Mouse (Mus musculus): Measurements from ENCODE around the gene Dnah8.

The Dnah8 gene

GRCm38 (mm10) chr17:30739769-30740168, 115.6 kb downstream of the Dnah8 start:
- in situ Hi-C loops (cut with MboI; ENCODE audit: low sequenced_read_pairs), result loop anchor here (10.0 kb wide), 1 partner anchor 285 kb away; no protein-coding TSS in a partner anchor

GRCm38 (mm10) chr17:30743947-30744346, 119.8 kb downstream of the Dnah8 start:
- in situ Hi-C loops (cut with MboI; ENCODE audit: low sequenced_read_pairs), result no loop called here

- in situ Hi-C loops (cut with MboI; ENCODE audit: low sequenced_read_pairs), result no loop called here
Observed at GRCm38 (mm10) chr17:30746056-30747024, 122.2 kb downstream of the Dnah8 start.

GRCm38 (mm10) chr17:30749391-30749790, 125.2 kb downstream of the Dnah8 start:
- in situ Hi-C loops (cut with MboI; ENCODE audit: low sequenced_read_pairs), result no loop called here

- in situ Hi-C loops (cut with MboI; ENCODE audit: low sequenced_read_pairs), result no loop called here
Observed at GRCm38 (mm10) chr17:30750269-30750668, 126.1 kb downstream of the Dnah8 start.

- in situ Hi-C loops (cut with MboI; ENCODE audit: low sequenced_read_pairs), result no loop called here
Observed at GRCm38 (mm10) chr17:30752370-30752818, 128.2 kb downstream of the Dnah8 start.

- in situ Hi-C loops (cut with MboI; ENCODE audit: low sequenced_read_pairs), result no loop called here
Observed at GRCm38 (mm10) chr17:30753201-30753600, 129.0 kb downstream of the Dnah8 start.

GRCm38 (mm10) chr17:30756771-30757170, 132.6 kb downstream of the Dnah8 start:
- in situ Hi-C loops (cut with MboI; ENCODE audit: low sequenced_read_pairs), result no loop called here

- in situ Hi-C loops (cut with MboI; ENCODE audit: low sequenced_read_pairs), result no loop called here
Observed at GRCm38 (mm10) chr17:30760307-30760706, 136.2 kb downstream of the Dnah8 start.

GRCm38 (mm10) chr17:30764276-30764675, 140.1 kb downstream of the Dnah8 start:
- in situ Hi-C loops (cut with MboI; ENCODE audit: low sequenced_read_pairs), result no loop called here

GRCm38 (mm10) chr17:30774416-30774815, 150.3 kb downstream of the Dnah8 start:
- in situ Hi-C loops (cut with MboI; ENCODE audit: low sequenced_read_pairs), result no loop called here

- in situ Hi-C loops (cut with MboI; ENCODE audit: low sequenced_read_pairs), result no loop called here
Observed at GRCm38 (mm10) chr17:30775096-30775495, 150.9 kb downstream of the Dnah8 start.

GRCm38 (mm10) chr17:30781046-30781445, 156.9 kb downstream of the Dnah8 start:
- in situ Hi-C loops (cut with MboI; ENCODE audit: low sequenced_read_pairs), result no loop called here

- in situ Hi-C loops (cut with MboI; ENCODE audit: low sequenced_read_pairs), result no loop called here
Observed at GRCm38 (mm10) chr17:30782286-30782685, 158.1 kb downstream of the Dnah8 start.

- in situ Hi-C loops (cut with MboI; ENCODE audit: low sequenced_read_pairs), result no loop called here
Observed at GRCm38 (mm10) chr17:30788361-30788760, 164.2 kb downstream of the Dnah8 start.

GRCm38 (mm10) chr17:30790816-30791215, 166.7 kb downstream of the Dnah8 start:
- in situ Hi-C loops (cut with MboI; ENCODE audit: low sequenced_read_pairs), result no loop called here

- in situ Hi-C loops (cut with MboI; ENCODE audit: low sequenced_read_pairs), result no loop called here
Observed at GRCm38 (mm10) chr17:30792396-30792795, 168.2 kb downstream of the Dnah8 start.

GRCm38 (mm10) chr17:30796616-30797015, 172.5 kb downstream of the Dnah8 start:
- in situ Hi-C loops (cut with MboI; ENCODE audit: low sequenced_read_pairs), result no loop called here

GRCm38 (mm10) chr17:30800261-30800985, 176.3 kb downstream of the Dnah8 start:
- in situ Hi-C loops (cut with MboI; ENCODE audit: low sequenced_read_pairs), result no loop called here

- in situ Hi-C loops (cut with MboI; ENCODE audit: low sequenced_read_pairs), result no loop called here
Observed at GRCm38 (mm10) chr17:30803668-30804067, 179.5 kb downstream of the Dnah8 start.

- in situ Hi-C loops (cut with MboI; ENCODE audit: low sequenced_read_pairs), result no loop called here
Observed at GRCm38 (mm10) chr17:30804955-30805354, 180.8 kb downstream of the Dnah8 start.

All from CH12F3 (cell line).